Mouse (Mus musculus): Measurements from ENCODE around the gene Glyctk. TPM values are rescaled to one million over a fixed set of nuclear protein-coding genes. Genes with fewer than 3 reads are reported as not detected.

The Glyctk gene
- total RNA-seq, 1 experiment from 2014 or later = 0.29 TPM

GRCm38 (mm10) chr9:106104401-106104800, 53.5 kb downstream of the Glyctk start:
- no peak for ATAC-seq (replicated peaks; ENCODE audit: insufficient number of reproducible peaks, low FRiP score, low TSS enrichment, poor library complexity, severe bottlenecking)

Other genes with a start within 250 kb of the Glyctk start
- not detected in 3 replicates for gene Col6a5, start 197.5 kb downstream of the Glyctk start, total RNA-seq (2017)
- gene Col6a4, start 61.4 kb downstream of the Glyctk start, total RNA-seq (2017) = not detected in 3 replicates
- gene Wdr82, start 12.8 kb upstream of the Glyctk start, total RNA-seq (2017) = 75.8 to 89.5 TPM (median 88.3 TPM) in 3 replicates
- gene Ppm1m, start 41.6 kb upstream of the Glyctk start, total RNA-seq (2017) = 30.2 to 33.6 TPM (median 31.1 TPM) in 3 replicates
- 50.2 to 87.3 TPM (median 73.1 TPM) in 3 replicates for gene Twf2, start 45.0 kb upstream of the Glyctk start, total RNA-seq (2017)
- 4.2 to 6.6 TPM (median 6.1 TPM) in 3 replicates for gene Tlr9, start 64.5 kb upstream of the Glyctk start, total RNA-seq (2017)
- gene Alas1, start 90.5 kb upstream of the Glyctk start, total RNA-seq (2017) = 26.0 to 28.0 TPM (median 27.3 TPM) in 3 replicates
- gene Poc1a, start 122.9 kb upstream of the Glyctk start, total RNA-seq (2017) = 0.38 to 2.4 TPM (median 0.85 TPM) in 3 replicates
- 8.7 to 21.2 TPM (median 12.2 TPM) in 3 replicates for gene Dusp7, start 210.5 kb upstream of the Glyctk start, total RNA-seq (2017)